Mouse (Mus musculus): ENCODE data around the gene 4930558K02Rik.

Gene 4930558K02Rik

DNA sequence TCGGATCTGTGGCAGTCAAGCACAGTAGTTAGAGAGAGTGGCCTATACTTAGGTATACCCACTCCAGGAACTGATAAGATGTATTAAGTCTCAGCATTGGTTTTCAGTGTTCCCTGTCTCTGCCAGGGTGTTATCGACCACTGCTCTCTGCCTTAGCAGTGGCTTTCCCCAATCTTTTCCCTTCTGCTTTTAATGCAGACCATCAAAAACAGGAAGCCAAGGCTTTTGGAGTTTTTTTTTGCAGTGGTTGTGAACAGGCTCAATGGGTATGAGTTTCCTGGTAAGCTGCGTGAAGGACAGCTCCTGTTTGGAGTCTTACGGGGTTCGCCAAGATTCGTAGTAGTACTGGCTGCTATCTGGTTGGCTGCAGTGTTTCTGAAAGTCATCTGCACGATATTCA, 13.0 kb upstream of the 4930558K02Rik start:
- no peak for DNase-seq (ENCODE audit: low read depth, low spot score)

DNA sequence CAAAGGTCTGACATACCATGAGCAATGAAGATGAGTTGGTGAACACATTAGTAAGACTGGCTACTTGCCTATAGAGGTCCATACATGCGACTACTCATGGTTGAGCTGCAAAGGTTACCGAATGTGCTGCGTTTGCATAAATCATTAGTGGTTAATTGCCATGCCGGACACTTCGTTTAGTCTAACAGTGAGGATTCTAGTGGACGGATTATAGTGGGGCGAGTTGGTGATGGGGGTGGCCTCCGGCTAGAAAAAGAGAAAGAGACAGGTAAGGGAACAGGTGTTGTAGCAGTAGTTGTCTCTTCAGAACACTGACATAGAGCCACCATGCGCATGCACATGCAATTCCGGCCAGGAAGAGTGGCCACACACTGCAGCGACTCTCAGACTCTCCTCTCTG, 12.4 kb upstream of the 4930558K02Rik start:
- no peak for DNase-seq (ENCODE audit: low read depth, low spot score)

DNA sequence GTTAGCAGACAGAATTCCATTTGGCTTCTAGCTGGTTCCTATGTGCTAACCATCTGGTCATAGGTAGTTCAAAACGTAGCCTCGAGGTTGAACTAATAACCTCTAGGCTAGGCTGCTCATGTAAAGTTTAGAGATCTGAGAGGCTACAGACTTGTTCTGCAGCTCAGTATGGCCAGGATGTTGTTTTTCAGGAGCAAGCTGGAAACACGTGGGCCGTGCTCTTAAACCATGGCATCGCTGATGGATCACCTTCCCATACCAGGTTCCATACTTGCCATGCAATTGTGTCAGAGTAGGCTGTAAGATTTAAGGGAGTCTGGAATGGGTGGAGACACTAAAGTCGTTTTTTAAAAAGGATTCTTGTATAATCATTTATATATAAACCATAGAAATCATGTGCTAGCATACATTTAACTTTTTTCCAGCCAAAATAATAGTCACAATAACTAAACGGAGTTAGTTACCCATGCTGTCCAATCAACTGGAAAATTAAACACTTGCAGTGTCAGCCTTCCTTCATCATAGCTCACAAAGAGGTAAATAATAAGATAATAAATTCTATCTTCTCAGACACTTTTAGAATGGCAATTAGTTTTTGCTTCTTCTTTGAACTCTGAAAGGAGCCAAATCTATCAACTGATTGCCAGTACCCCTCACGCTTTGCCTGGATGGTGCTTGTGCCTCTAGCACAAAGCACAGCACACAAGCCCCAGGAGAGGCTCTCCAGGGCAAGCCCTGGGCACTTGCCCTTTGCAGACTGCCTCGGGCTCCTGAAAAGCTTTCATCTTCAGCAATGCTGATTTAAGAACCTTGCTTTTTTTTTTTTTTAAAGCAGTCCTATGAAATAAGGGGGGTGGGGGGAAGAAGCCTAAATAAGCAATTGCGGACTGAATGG, 11.5 kb upstream of the 4930558K02Rik start:
- DNase-seq (ENCODE audit: low read depth, low spot score), result no peak

DNA sequence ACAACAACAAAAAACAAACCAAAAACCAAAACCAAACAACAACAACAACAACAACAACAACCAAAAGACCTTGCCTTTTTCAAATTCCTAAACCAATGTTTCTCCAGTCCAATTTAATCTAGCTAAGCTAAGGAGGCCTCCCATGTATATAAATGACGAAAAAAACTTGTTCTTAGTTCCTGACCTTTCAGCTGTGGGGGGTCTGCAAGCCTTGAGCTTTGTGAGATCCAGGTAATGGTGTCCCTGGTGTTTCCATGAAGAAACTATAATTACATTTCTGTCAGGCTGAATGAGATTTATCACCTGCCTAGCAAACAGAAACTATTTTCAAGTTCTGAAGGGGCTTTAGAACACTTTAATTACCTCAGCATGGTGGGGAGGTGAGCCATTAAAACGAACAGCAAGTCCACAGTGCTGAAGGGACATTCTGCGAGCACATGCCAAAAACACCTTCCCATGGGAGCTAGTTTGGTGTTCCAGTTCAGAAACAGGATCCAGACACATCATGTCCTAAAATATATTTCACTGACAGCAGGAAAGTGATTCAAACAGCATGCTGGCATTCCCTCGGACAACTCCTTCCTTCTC, 4.6 kb upstream of the 4930558K02Rik start:
- DNase-seq (ENCODE audit: low read depth, low spot score), result no peak

DNA sequence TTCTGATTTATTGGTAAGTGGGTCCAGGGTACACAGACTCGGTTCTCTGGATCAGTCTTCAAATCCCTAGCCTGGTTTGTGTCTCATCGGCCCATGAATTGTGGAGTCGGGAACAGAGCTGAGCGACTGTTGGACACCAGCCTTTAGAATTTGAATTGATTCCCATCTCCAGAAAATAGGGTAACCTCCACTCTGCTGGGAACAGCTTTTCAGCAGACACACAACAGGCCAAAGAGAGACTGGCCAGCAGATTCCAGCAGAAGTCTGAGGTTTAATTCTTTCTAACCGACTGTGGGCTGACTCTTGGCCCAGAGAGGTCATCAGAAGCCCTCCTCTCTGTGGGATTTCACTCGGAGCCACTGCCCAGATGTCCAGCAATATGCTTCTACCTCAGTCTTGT, 4.0 kb upstream of the 4930558K02Rik start:
- no peak for DNase-seq (ENCODE audit: low read depth, low spot score)

DNA sequence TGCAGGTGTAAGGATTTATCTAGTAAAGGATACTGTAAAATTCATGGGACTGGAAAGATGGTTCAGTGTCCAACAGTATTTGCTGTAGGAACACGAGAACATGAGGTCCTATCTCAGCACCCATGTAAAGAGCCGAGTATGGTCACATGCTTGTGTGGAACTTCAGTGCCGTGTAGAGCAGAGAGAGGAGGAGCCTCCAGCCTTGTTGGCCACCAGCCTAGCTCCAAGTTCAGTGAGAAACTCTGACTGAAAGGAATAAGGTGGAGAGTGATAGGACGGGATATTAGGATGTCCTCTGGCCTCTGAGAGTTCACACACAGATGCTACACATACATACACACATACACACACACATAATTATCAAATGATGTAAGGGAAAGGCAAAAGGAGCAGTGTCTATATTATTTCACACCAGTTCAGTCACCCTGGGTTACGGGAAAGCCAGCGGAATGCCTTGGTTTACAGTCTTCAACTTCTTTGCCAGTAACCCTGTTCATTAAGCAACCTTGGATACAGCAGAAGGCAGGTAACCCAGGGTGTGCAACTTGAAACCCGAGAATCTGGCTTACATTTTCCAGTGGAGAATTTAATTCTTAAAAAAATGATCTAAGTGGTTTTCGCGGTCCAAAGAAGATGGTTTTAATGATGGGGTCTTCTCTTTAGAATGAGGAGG, 1.3 kb upstream of the 4930558K02Rik start:
- DNase-seq (ENCODE audit: low read depth, low spot score), result no peak

DNA sequence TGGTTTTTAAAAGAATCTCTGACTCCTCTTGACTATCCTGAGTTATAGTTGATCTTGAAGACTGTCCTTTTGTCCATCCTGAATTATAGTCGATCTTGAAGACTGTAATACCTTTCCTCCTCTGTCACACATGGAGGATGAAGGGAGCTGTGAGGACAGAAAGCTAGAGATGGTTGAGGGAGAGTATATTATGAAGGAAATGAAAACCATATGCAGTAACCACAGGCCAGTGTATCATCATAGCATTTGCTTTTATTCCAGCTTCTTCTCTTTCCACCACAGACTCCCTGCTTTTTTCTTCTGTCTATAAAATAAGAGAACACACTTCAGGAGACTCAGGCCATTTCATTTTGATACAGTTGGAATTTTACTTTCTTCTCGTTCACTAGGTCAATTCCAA, 610 bp upstream of the 4930558K02Rik start:
- no peak for DNase-seq (ENCODE audit: low read depth, low spot score)

DNA sequence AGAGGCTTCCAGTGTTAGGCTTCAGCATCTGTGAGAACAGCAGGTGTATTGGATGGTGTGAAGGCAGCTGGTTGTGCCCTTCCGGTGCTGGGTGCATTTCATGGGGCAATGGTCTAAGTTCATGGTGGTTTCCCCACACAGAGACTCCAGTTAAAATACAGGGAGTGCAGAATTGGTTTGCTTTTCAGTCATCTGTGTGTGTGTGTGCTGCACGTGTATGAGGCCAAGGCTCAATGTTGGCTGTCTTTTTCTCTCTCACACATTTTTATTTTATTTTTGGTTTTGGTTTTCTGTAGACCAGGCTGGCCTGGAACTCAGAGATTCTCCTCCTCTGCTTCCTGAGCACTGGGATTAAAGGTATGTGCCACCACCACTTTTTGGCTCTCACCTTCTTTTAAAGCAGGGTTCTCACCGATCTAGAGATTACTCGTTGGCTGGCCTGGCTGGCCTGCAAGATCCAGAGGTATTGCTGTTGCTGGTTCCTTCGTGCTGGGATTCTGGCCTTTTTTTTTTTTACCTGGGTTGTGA, 1.2 kb downstream of the 4930558K02Rik start:
- no peak for DNase-seq (ENCODE audit: low read depth, low spot score)

DNA sequence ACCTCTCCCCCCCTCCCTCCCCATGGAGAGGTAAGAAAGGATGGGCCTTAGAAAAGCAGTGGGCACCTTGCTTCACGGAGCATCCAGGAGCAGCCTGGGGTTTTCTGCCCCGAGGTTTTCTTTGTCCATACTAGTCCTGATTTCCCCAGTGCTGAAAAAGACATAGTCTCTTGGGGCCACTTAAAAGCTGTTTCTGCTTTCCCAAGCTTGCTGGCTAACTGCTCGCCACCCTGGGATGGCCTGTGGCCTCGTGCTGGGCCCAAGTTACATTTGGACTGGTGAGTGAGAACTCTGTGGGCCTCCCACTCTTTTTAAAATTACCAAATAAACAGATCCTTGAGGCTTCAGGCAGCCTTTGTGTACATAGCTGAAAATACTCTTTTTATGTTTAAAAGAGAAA, 2.1 kb downstream of the 4930558K02Rik start:
- no peak for DNase-seq (ENCODE audit: low read depth, low spot score)

DNA sequence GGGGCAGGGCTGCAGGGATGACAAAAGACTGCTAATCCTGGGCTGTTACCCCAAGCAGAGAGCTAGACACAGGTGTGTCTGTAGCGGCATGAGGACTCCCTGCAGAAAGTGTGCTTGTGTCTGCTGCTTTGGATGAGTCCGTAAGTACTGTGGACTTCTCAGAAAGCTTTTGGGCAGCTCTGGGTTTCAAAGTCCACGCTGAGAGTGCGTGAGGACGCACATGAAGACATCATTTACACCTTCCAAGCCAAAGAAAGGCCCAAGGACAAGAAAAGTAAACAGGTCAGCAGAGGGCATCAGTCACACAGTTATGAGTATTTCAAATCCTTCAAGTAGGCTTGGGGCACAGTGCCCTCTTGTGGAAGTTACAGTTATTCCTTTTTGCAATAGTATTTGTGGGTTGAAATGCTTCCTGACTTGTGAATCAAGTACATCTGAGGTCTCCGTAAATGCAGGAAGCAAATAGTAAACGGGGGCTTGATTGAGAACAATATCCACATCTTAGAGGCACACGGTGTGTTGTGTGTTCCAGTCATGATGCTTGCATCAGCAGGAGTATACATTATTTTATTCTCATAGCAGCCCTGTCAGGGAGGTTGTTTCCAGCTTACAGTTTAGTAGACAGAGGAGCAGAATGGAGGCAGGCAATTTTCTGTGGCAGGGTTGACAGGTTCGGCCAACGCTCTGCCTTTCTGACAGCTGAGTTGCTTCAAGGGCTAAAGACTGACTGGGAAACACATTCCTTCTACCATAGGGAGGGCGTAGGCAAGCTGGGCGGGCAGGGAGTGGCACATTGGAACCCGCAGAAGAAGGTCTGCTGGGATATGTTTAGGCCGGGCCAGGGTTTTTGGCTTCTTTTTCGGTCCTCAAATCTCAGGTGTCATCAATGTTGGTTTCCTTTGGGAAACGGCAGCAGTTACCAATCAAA, 2.9 kb downstream of the 4930558K02Rik start:
- peak; percentile 93 for DNase-seq (ENCODE audit: low read depth, low spot score)

DNA sequence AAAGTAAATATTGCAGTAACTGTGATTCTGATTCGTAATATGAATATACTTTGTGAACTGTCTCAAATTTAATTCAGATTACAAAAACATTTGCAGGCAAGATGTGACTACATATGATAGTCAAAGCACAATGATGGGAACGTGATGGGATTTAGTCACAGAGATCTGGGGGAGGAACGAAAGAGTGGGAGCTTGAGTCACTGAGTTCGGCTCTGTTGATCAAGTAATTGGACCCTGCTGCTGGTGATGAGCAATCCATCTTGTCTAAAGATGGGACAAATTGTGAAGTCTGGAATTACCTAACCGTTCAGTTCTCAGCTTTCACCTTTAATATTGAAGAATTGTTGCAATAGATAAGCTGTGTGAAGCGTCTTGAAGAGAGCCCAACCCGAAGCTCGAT, 7.2 kb downstream of the 4930558K02Rik start:
- no peak for DNase-seq (ENCODE audit: low read depth, low spot score)

DNA sequence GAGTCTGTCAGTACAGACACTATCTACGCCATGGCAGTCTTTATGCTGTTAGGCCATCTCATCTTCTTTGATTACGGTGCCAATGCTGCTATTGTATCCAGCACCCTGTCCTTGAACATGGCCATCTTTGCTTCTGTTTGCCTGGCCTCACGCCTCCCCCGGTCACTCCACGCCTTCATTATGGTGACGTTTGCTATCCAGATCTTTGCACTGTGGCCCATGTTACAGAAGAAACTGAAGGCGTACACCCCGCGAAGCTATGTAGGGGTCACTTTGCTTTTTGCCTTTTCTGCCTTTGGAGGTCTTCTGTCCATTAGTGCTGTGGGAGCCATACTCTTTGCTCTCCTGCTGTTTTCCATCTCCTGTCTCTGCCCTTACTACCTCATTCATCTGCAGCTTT, 8.6 kb downstream of the 4930558K02Rik start:
- DNase-seq (ENCODE audit: low read depth, low spot score), result no peak

DNA sequence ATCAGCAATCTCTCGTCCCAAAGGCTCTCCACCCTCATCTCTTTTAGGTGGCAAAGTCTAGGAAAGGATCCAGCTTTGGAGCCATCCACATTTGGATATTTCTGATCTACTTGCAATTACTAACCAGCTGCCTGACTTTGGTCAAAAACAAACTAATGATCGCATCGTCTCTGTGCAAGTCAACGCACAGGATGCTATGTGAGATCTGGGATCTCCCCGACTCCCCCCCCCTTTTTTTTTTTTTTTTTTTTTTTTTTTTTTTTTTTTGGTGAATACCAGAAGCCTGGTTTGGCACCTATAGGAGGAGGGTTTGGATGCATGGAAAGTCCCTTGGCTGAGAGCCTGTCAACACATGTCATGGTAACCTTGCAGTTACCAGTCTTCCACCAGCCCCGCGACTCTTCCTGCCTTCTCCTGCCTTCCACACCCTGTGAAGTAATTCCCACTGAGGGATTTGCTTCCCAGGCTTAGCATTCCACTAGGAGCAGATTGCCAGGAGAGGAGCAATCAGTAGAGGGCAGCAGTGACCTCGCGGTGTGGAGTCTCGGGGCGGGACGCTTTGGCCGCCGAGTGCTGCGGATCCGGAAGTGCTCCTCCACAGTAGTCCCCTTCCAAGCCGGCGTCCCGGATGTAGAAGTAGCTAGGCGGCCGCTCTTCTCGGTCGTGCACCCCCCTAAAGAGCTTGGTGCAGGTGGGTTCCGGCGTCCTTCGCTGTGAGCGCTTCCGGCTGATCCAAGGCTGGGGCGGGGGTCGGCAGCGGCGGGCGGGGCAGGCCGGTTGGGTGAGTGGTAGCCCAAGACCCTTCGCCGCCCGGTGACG, 10.6 kb downstream of the 4930558K02Rik start, which contains the start of gene Pigc:
Pigc (plus strand) TSS at position 598 of the 819 bp plus-strand sequence.
- peak; percentile 99 for DNase-seq (ENCODE audit: low read depth, low spot score)

DNA sequence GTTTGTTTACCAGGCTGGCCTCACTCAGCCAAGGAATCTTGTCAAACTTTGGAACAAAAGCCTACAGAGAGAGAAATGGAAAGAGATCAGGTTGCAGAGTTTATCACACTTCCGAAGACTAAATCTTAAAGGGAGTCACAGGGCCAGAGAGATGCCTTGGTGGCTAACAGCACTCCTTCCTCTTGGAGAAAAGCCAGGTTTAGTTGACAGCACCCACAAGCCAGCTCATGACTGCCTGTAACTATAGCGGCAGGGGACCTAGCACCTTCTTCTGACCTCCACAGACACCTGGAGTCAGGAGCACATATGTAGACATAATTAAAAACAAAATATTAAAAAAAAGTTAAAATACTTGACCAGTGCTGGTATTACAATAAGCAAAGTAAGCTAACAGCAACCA, 11.5 kb downstream of the 4930558K02Rik start:
- no peak for DNase-seq (ENCODE audit: low read depth, low spot score)

DNA sequence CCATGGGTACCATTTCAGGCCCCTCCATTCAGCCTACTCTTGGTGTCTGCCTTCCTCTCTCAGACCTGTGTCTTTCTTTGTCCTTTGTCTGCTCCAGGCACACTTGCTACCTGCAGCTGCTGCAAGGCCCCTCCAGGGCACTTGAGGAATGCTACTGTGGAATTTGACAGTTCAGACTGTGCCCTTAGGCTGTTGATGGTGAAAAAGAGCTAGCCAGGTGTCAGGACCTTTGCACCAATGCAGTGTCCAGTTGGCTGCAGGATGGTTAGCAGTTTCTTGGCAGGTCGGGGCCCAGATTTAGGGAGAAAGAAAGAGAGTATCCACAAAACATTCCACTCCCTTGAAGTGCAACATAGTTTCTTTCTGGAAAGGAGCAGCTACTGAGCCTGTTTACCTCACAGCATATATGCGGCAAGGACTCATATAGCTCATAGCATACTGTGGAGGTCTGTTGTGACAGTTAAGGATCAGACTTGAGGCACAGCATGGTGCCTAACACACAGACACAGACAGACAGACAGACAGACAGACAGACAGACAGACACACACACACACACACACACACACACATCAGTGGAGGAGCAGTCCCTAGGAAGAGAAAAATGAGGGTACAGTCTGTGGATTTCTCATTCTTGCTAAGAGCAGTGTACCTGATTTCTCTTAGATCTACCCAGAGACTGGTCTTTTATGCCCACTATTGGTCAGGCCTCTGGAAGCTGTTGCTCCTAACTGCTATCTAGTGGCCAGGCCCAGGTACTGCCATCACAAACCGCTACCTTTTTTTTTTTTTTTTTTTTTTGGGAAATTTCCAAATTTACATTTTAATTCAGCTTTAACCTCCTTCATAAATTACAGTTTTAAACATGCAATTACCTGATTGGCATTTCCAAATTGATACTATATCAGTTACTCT, 16.7 kb downstream of the 4930558K02Rik start:
- DNase-seq (ENCODE audit: low read depth, low spot score), result peak; percentile 69

DNA sequence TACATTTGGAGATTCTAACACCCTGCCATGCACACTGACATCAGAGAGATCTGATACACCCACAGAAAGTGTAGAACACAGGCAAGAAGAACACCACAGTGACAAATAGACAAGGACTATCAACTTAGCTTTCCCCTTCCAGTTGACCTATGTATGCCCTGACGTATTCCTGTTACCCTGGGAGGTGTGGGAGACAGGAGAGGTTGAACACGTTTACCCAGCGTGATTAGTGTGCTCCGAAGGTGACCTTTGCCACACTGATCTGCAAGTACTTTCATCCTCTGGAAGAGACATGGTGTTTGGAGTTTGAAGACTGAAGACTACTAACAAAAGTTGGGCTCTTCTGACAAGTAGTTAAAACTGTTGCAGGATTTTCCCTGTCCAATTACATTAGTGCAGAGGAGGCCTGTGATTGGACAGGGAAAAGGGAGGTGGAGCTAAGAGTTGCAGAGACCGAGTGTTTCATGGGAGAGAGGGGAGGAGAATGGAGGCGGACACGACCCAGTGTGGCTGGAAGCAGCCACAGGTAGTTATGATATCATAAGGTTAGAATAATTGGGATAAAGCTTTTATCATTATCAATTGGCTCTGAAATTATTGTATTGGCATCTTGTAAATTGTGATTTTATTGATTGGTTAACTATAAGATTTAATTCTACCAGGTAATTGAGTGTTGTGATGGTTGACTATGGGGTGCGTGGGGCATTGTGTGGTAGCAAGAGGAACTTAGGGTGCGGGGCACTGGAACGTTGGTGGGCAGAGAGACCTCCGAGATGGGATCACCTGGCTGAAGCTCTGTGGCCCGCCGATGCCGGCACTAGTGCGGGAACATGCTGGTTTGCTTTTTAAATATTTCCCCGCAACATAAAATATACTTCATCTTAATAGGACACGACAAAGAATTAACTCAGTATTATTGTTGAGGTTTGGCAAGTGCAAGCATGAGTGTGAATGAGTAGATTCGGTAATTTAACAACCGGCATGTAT, 21.2 kb downstream of the 4930558K02Rik start:
- no peak for DNase-seq (ENCODE audit: low read depth, low spot score)

DNA sequence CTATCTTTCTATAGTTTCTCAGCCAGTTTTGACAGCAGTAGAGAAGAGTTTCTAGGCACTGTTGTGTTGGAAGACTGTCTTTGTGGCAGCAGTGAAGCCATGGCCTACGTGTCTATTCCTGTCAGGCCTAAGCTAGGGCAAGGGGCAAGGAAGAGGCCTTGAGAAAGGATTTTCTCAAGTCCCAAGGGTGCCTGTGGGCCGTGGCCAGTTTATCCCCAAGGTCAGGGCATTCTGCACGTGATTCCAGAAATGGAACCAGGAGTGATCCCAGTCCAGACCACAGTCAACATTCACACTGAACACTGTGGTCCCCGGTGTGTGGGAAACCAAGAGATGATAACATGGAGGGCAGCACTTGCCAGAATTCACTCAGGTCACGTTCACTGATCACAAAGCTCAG, 23.6 kb downstream of the 4930558K02Rik start:
- no peak for DNase-seq (ENCODE audit: low read depth, low spot score)

DNA sequence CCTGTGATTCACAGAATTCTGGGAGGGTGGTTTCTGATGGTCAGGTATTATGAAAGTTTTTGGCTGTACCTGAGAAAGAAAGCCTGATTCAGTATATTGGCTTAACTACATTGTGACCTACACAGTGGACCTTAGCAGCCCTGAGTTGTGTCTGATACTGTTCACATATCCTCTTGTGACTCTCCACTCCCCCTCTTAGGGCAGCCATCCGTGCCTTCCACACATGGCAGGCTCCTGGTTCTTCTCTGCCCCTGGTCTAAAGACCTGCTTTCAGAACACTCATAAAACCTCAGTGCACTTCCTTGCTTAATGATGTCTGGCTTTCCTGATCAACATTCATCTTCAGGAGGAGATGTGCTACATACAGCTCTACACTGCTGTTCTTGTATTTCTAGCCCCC, 26.8 kb downstream of the 4930558K02Rik start:
- DNase-seq (ENCODE audit: low read depth, low spot score), result no peak
